Mouse (Mus musculus): ENCODE data around the gene Fam120c.

GRCm38 (mm10) chrX:151496596-151496995 lies 152.6 kb downstream of the Fam120c start:
- TF ChIP-seq EP300 (optimal IDR thresholded peaks at IDR 0.05), result no peak
- no peak for TF ChIP-seq CTCF (IDR thresholded peaks at IDR 0.05; ENCODE audit: low read depth)
